Mouse (Mus musculus): ENCODE measurements around the gene Ttll12. TPM values are rescaled to one million over a fixed set of nuclear protein-coding genes. Genes with fewer than 3 reads are reported as not detected.
A peak's percentile ranks its signal among the peaks of the same experiment; 100 is the strongest.

The Ttll12 gene
- polyA plus RNA-seq, 1 experiment = 7.7 TPM

DNA sequence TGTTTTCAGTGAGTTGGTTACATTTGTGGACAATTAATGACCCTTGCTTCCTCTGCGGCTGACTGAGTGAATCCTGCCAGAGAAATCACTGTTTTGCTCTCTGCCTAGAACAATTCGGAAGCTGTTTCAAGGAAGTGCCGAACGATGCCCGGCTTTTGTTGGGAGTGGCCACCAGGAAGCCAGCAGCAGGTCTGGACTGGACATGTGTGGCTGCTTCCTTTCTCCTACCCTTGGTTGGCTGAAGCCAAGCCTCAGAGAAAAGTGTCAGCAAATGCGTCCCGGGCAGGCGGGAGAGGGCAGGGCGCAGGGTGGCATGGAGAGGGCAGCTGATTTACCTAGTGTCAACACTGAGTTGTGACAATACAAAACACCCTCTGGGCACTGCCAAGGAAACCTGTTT is 64.7 kb downstream of the Ttll12 start:
- Histone ChIP-seq H3K4me3 (ENCODE audit: insufficient read depth, low read depth, low read length) (no peak overlapping the region; the same call in 1 of the 2 replicates), H3K4me1 (ENCODE audit: control insufficient read depth, insufficient read depth, insufficient read length, low read length) (peaks cover 15% of the 10 kb centered on the region), H3K27ac (replicated peaks; ENCODE audit: low read depth, low read length) (peak overlapping the region; percentile 92)

DNA sequence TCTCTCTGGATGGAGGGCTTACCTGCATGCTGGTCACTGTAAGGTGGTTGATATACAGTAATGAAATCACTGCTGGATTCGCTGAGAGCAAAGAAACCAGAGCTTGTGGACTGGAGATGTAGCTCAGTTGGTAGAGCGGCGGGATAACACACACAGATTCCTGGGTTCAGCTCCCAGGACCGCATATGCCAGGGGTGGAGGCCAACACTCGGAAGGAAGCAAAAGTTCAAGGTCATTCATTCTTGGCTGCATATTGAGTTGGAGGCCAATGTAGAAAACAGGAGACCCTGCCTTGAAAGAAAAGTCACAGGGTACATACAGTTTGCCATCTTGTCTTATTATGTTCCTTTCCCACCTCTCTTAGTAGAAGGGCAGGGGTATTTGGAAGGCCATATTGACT is 65.2 kb downstream of the Ttll12 start:
- Histone ChIP-seq H3K4me1 (ENCODE audit: control insufficient read depth, insufficient read depth, insufficient read length, low read length) (peaks cover 14% of the 10 kb centered on the region), H3K4me3 (ENCODE audit: insufficient read depth, low read depth, low read length) (no peak overlapping the region), H3K27ac (replicated peaks; ENCODE audit: low read depth, low read length) (peak overlapping the region; percentile 92)

DNA sequence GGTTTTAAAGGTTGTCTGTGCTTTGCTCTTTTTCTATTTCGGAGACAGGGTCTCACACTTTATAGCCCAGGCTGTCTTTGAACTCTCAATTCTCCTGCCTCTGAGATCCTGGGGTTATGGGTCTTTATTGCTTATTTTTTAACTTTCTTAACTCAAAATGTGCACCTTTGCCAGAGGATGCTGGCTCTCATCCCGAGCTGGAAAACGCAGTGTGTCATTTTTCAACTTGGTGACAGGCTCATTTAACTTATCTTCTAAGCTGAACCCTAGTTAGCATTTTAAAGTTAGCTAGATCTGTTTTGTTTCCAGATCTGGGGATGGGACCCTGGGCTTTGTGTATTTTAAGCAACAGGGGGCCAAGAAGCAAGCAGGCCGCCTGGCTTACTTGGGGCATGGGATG is 66.1 kb downstream of the Ttll12 start:
- Histone ChIP-seq H3K27ac (replicated peaks; ENCODE audit: low read depth, low read length) (peak overlapping the region; percentile 92), H3K4me1 (ENCODE audit: control insufficient read depth, insufficient read depth, insufficient read length, low read length) (peaks cover 14% of the 10 kb centered on the region), H3K4me3 (ENCODE audit: insufficient read depth, low read depth, low read length) (no peak overlapping the region)

DNA sequence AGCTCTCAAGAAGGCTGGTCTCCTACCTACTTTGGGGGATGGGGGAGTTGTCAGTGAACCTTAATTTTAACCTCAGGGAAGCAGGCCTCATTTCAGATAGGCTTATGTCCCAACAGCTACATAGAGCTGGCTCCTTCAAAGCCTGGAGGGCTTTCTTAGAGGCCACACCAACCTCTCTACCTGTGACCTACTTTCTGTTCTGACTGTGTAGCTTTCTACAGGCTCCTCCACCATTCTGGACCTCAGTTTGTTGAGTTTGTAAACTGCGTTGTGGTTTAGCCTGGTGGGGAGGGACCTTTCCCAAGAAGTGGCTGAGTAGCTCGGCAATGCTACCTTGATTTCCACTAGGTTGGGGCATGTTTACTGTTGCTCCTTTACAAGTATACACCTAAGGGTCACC is 67.2 kb downstream of the Ttll12 start:
- peaks cover 14% of the 10 kb centered on the region for H3K4me1 ChIP-seq (ENCODE audit: control insufficient read depth, insufficient read depth, insufficient read length, low read length)

DNA sequence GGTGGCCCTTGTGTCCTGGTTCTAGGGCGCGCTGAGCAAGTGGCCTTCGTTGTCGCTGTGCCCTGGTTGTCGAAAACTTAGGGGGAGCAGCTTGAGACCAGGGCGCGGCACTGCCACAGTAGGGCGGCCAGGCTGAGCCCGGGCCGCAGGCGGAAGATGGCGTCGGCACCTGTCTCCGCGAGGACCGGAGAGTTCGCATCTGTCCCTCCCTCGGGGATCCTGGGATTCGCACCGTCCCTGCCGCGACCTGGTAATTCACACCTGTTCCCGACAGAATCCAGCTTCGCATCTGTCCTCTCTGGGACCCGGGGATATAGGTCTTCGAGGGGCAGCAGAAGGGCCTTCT is 67.9 kb downstream of the Ttll12 start:
- Histone ChIP-seq H3K27ac (replicated peaks; ENCODE audit: low read depth, low read length) (peak overlapping the region; percentile 59), H3K4me3 (ENCODE audit: insufficient read depth, low read depth, low read length) (peak overlapping the region; percentile 84), H3K4me1 (ENCODE audit: control insufficient read depth, insufficient read depth, insufficient read length, low read length) (peaks cover 14% of the 10 kb centered on the region)

More for the DNA sequence above, 67.2 kb downstream of the Ttll12 start:
- Histone ChIP-seq H3K4me3 (ENCODE audit: insufficient read depth, low read depth, low read length) (peak overlapping the region; percentile 84), H3K27ac (replicated peaks; ENCODE audit: low read depth, low read length) (peak overlapping the region; percentile 59; the same call in 1 of the 2 replicates)

DNA sequence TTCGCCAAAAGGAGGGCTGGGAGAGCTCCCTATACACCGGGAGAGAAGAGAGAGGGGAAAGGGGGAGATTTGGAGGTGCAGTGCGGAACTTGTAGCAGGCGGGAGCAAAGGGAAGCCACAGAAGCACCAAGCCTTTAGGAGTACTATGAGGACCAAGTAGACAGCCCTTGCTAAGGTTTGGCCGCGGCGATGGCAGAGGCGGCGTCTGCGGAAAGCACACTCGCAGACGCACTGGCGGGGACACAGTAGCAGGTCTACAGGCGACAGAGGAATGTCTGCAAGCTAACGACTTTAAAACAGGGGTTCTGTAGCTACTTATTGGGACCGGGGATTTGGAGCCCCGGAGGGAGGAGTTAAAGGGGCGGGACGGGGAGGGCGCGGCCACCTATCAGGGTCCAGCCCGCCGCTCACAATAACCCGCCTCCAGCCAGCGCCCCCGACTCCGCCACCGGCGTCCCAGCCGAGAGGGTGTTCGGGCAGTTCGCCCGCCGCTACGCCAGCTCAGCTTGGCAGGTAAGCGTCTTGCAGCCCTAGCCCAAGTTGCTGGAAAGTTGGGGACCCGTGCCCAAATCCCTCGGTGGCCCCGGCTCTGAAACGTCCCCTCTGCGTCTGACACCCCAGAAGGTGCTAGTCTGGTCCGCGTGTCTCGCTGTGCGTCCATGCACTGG is 68.4 kb downstream of the Ttll12 start, which contains the start of gene Bik:
Gene Bik (plus strand): TSS at position 439 of the 668 bp plus-strand sequence.
- Histone ChIP-seq H3K4me1 (ENCODE audit: control insufficient read depth, insufficient read depth, insufficient read length, low read length) (peaks cover 14% of the 10 kb centered on the region), H3K4me3 (ENCODE audit: insufficient read depth, low read depth, low read length) (peak within 1 kb of the TSS; percentile 84), H3K27ac (replicated peaks; ENCODE audit: low read depth, low read length) (peak within 1 kb of the TSS; percentile 59)

Other genes starting within 250 kb of the Ttll12 start
- 6.4 and 12.2 TPM in 2 replicates for gene Arfgap3, start 244.9 kb downstream of the Ttll12 start, polyA plus RNA-seq (2012; ENCODE audit: insufficient read depth, insufficient read length, missing spikeins)
- gene Pacsin2, start 130.6 kb downstream of the Ttll12 start, polyA plus RNA-seq (2012; ENCODE audit: insufficient read depth, insufficient read length, missing spikeins) = 42.5 and 50.0 TPM in 2 replicates
- gene Ttll1, start 84.3 kb downstream of the Ttll12 start, polyA plus RNA-seq (2012; ENCODE audit: insufficient read depth, insufficient read length, missing spikeins) = 6.0 and 7.2 TPM in 2 replicates
- gene Bik, start 68.3 kb downstream of the Ttll12 start, polyA plus RNA-seq (2012; ENCODE audit: insufficient read depth, insufficient read length, missing spikeins) = 4.1 TPM in 1 of 2 replicates, not detected in the other
- gene Tspo, start 31.6 kb downstream of the Ttll12 start, polyA plus RNA-seq (2012; ENCODE audit: insufficient read depth, insufficient read length, missing spikeins) = 723 and 770 TPM in 2 replicates
- 29.1 and 29.6 TPM in 2 replicates for gene Mcat, start 31.4 kb downstream of the Ttll12 start, polyA plus RNA-seq (2012; ENCODE audit: insufficient read depth, insufficient read length, missing spikeins)
- gene Scube1, start 129.9 kb upstream of the Ttll12 start, polyA plus RNA-seq (2012; ENCODE audit: insufficient read depth, insufficient read length, missing spikeins) = not detected in 2 replicates
- not detected in 2 replicates for gene Mpped1, start 184.3 kb upstream of the Ttll12 start, polyA plus RNA-seq (2012; ENCODE audit: insufficient read depth, insufficient read length, missing spikeins)